Mouse (Mus musculus): ENCODE measurements around the gene Prune2.

GRCm38 (mm10) chr19:17225570-17226083 is 269.7 kb downstream of the Prune2 start:
- TF ChIP-seq POLR2A (IDR thresholded peaks at IDR 0.05; ENCODE audit: extremely low read depth, insufficient read depth, low read length): no peak
- no peak for TF ChIP-seq CTCF (IDR thresholded peaks at IDR 0.05; ENCODE audit: extremely low read depth, insufficient read depth, low read length)
